Mouse (Mus musculus): ENCODE data around the gene Epha2. TPM values are rescaled to one million over a fixed set of nuclear protein-coding genes. Genes with fewer than 3 reads are reported as not detected.
A peak's percentile ranks its signal among the peaks of the same experiment; 100 is the strongest.

Gene Epha2
- polyA plus RNA-seq, 1 experiment from 2014 or later: 7.1 TPM

- H3K9ac ChIP-seq: no peak overlapping the region
- no peaks in the 10 kb centered on the region for H3K9me3 ChIP-seq (replicated peaks)
- H3K36me3 ChIP-seq: no peaks in the 10 kb centered on the region
- 0 out of 2 replicates have a peak, but pooled peaks have one; percentile 1 for ATAC-seq (replicated peaks; ENCODE audit: low FRiP score)
- WGBS: 30% methylated on average over 11 of the region's 11 CpGs
- H3K27me3 ChIP-seq: peaks cover 44% of the 10 kb centered on the region
- H3K27ac ChIP-seq: no peak overlapping the region
- H3K4me3 ChIP-seq (replicated peaks): no peak overlapping the region
- H3K4me2 ChIP-seq: no peak overlapping the region
- peaks cover 35% of the 10 kb centered on the region for H3K4me1 ChIP-seq
These were observed 62.0 kb downstream of the Epha2 start for GRCm38 (mm10) chr4:141362937-141363548.

- no peak; the same call in 1 of the 2 replicates for ATAC-seq (replicated peaks; ENCODE audit: low FRiP score)
- WGBS: 32% methylated on average over 8 of the region's 8 CpGs
These were observed 64.1 kb downstream of the Epha2 start for GRCm38 (mm10) chr4:141365126-141365525.

GRCm38 (mm10) chr4:141365876-141366275 is 64.8 kb downstream of the Epha2 start:
- no peak for ATAC-seq (replicated peaks; ENCODE audit: low FRiP score)
- H3K27me3 ChIP-seq: peaks cover 52% of the 10 kb centered on the region
- peaks cover 36% of the 10 kb centered on the region for H3K4me1 ChIP-seq
- no peaks in the 10 kb centered on the region for H3K36me3 ChIP-seq
- H3K9ac ChIP-seq: no peak overlapping the region
- H3K27ac ChIP-seq: no peak overlapping the region
- H3K9me3 ChIP-seq (replicated peaks): no peaks in the 10 kb centered on the region
- WGBS: 56% methylated on average over 7 of the region's 7 CpGs
- no peak overlapping the region for H3K4me3 ChIP-seq (replicated peaks)
- no peak overlapping the region for H3K4me2 ChIP-seq

More at GRCm38 (mm10) chr4:141365126-141365525, 64.1 kb downstream of the Epha2 start:
- no peak overlapping the region for H3K9ac ChIP-seq
- no peak overlapping the region for H3K4me2 ChIP-seq
- H3K27me3 ChIP-seq: peaks cover 52% of the 10 kb centered on the region
- peaks cover 36% of the 10 kb centered on the region for H3K4me1 ChIP-seq
- peak overlapping the region; percentile 56; the same call in 1 of the 2 replicates for H3K27ac ChIP-seq
- H3K36me3 ChIP-seq: no peaks in the 10 kb centered on the region
- H3K9me3 ChIP-seq (replicated peaks): no peaks in the 10 kb centered on the region
- no peak overlapping the region for H3K4me3 ChIP-seq (replicated peaks)

- Histone ChIP-seq H3K27ac (no peak within 1 kb of the TSS), H3K9ac (peak within 1 kb of the TSS; percentile 59), H3K9me3 (replicated peaks) (no peaks in the 10 kb centered on the region), H3K4me2 (peak within 1 kb of the TSS; percentile 100), H3K4me3 (replicated peaks) (peak within 1 kb of the TSS; percentile 60), H3K36me3 (no peaks in the 10 kb centered on the region), H3K4me1 (peaks cover 33% of the 10 kb centered on the region), H3K27me3 (peaks cover 52% of the 10 kb centered on the region)
- WGBS: 1% methylated on average over 65 of the region's 71 CpGs
- ATAC-seq (replicated peaks; ENCODE audit: low FRiP score): peak; percentile 31; the same call in 1 of the 2 replicates
These were observed 67.2 kb downstream of the Epha2 start, which contains the start of gene Fam131c for GRCm38 (mm10) chr4:141367997-141368791. Gene Fam131c, plus strand, starts transcription at chr4:141368220.

- Histone ChIP-seq H3K36me3 (no peaks in the 10 kb centered on the region), H3K27me3 (peaks cover 14% of the 10 kb centered on the region), H3K27ac (no peak overlapping the region), H3K4me1 (peaks cover 17% of the 10 kb centered on the region), H3K4me3 (replicated peaks) (no peak overlapping the region), H3K9me3 (replicated peaks) (no peaks in the 10 kb centered on the region), H3K9ac (no peak overlapping the region), H3K4me2 (no peak overlapping the region)
- 92% methylated on average over 5 of the region's 5 CpGs for WGBS
- ATAC-seq (replicated peaks; ENCODE audit: low FRiP score): no peak
These were observed 71.4 kb downstream of the Epha2 start for GRCm38 (mm10) chr4:141372426-141372825.

Small RNA genes within 50 kb of the gene (microRNA-seq; reads per million reads assigned to microRNA genes)
- gene Gm25690: not detected

Other genes with a start within 250 kb of the Epha2 start
- 8.5 and 9.5 TPM in 2 replicates for gene Crocc, start 240.7 kb upstream of the Epha2 start, polyA plus RNA-seq (2015; fragmentation: Nextera tagmentation; extraction: Ambion mirVana)
- gene Necap2, start 222.9 kb upstream of the Epha2 start, polyA plus RNA-seq (2015; fragmentation: Nextera tagmentation; extraction: Ambion mirVana): 80.0 and 89.4 TPM in 2 replicates
- gene Spata21, start 212.9 kb upstream of the Epha2 start, polyA plus RNA-seq (2015; fragmentation: Nextera tagmentation; extraction: Ambion mirVana): 0.50 and 0.64 TPM in 2 replicates
- 49.6 and 50.4 TPM in 2 replicates for gene Szrd1, start 161.5 kb upstream of the Epha2 start, polyA plus RNA-seq (2015; fragmentation: Nextera tagmentation; extraction: Ambion mirVana)
- 22.4 and 23.0 TPM in 2 replicates for gene Fbxo42, start 153.3 kb upstream of the Epha2 start, polyA plus RNA-seq (2015; fragmentation: Nextera tagmentation; extraction: Ambion mirVana)
- 5.9 and 6.8 TPM in 2 replicates for gene Rsg1, start 87.3 kb upstream of the Epha2 start, polyA plus RNA-seq (2015; fragmentation: Nextera tagmentation; extraction: Ambion mirVana)
- 7.4 and 9.6 TPM in 2 replicates for gene Arhgef19, start 61.7 kb upstream of the Epha2 start, polyA plus RNA-seq (2015; fragmentation: Nextera tagmentation; extraction: Ambion mirVana)
- 2.0 and 2.4 TPM in 2 replicates for gene Fam131c, start 67.0 kb downstream of the Epha2 start, polyA plus RNA-seq (2015; fragmentation: Nextera tagmentation; extraction: Ambion mirVana)
- gene Clcnka, start 97.5 kb downstream of the Epha2 start, polyA plus RNA-seq (2015; fragmentation: Nextera tagmentation; extraction: Ambion mirVana): 7.6 and 8.5 TPM in 2 replicates
- gene Clcnkb, start 114.8 kb downstream of the Epha2 start, polyA plus RNA-seq (2015; fragmentation: Nextera tagmentation; extraction: Ambion mirVana): 19.5 and 19.8 TPM in 2 replicates
- gene Hspb7, start 119.5 kb downstream of the Epha2 start, polyA plus RNA-seq (2015; fragmentation: Nextera tagmentation; extraction: Ambion mirVana): 1.0 and 1.1 TPM in 2 replicates
- gene Srarp, start 134.9 kb downstream of the Epha2 start, polyA plus RNA-seq (2015; fragmentation: Nextera tagmentation; extraction: Ambion mirVana): not detected in 2 replicates
- gene Zbtb17, start 143.4 kb downstream of the Epha2 start, polyA plus RNA-seq (2015; fragmentation: Nextera tagmentation; extraction: Ambion mirVana): 39.8 and 40.4 TPM in 2 replicates
- gene Spen, start 237.4 kb downstream of the Epha2 start, polyA plus RNA-seq (2015; fragmentation: Nextera tagmentation; extraction: Ambion mirVana): 10.3 and 11.1 TPM in 2 replicates